Mouse (Mus musculus) cortical plate, adult 2 months (tissue): ENCODE data around the gene Tppp3. TPM values are rescaled to one million over a fixed set of nuclear protein-coding genes. Genes with fewer than 3 reads are reported as not detected.
A peak's percentile ranks its signal among the peaks of the same experiment; 100 is the strongest.

Experiments
- H3K27ac ChIP-seq: fragments of 200-500 bp; 2 replicates; pipeline ENCODE4 v1.5.1; 2012; ENCODE audit warnings: low read length, control low read depth, inconsistent platforms; ENCODE audit not compliant: insufficient read depth
- H3K4me1 ChIP-seq: fragments of 200-500 bp; 2 replicates; pipeline ENCODE4 v1.6.1; 2011; ENCODE audit warnings: low read length; ENCODE audit not compliant: control insufficient read depth, insufficient read depth
- H3K4me3 ChIP-seq: fragments of 200-500 bp; 2 replicates; pipeline ENCODE4 v1.5.1; 2011; ENCODE audit warnings: mild to moderate bottlenecking, low read length, control low read depth; ENCODE audit not compliant: insufficient read depth
- CTCF ChIP-seq: fragments of 200-500 bp; IDR thresholded peaks from 2 replicates; pipeline ENCODE4 v1.5.1; 2011; ENCODE audit warnings: mild to moderate bottlenecking, control low read depth, low read length; ENCODE audit not compliant: insufficient read depth; ENCODE audit errors: extremely low read depth
- POLR2A ChIP-seq: fragments of 200-500 bp; IDR thresholded peaks from 2 replicates; pipeline ENCODE4 v1.6.1; 2011; ENCODE audit warnings: mild to moderate bottlenecking, low read length, control low read depth; ENCODE audit not compliant: insufficient read depth; ENCODE audit errors: extremely low read depth
- polyA plus RNA-seq: library from polyadenylated mRNA; depleted of rRNA; stranded (reverse); fragments of >200 nt; gene quantifications from 2 replicates; pipeline ENCODE4 v1.2.3, GENCODE M21; 2012

Tppp3 gene
- polyA plus RNA-seq, 1 experiment = 93.2 TPM

- Histone ChIP-seq H3K27ac (no peak overlapping the region), H3K4me3 (no peak overlapping the region), H3K4me1 (no peaks in the 10 kb centered on the region)
- TF ChIP-seq CTCF (no peak), POLR2A (no peak)
Measured at GRCm38 (mm10) chr8:105489281-105489680, 18.0 kb upstream of the Tppp3 start.

- Histone ChIP-seq H3K4me3 (no peak overlapping the region), H3K4me1 (no peaks in the 10 kb centered on the region), H3K27ac (no peak overlapping the region)
- TF ChIP-seq POLR2A (no peak), CTCF (no peak)
Measured at GRCm38 (mm10) chr8:105488082-105488481, 16.8 kb upstream of the Tppp3 start.

- no peak overlapping the region for H3K4me3 ChIP-seq
- no peaks in the 10 kb centered on the region for H3K4me1 ChIP-seq
- TF ChIP-seq POLR2A = no peak
- peak; percentile 28; the same call in 1 of the 2 replicates for TF ChIP-seq CTCF
- no peak overlapping the region for H3K27ac ChIP-seq
Measured at GRCm38 (mm10) chr8:105484392-105484791, 13.1 kb upstream of the Tppp3 start.

- TF ChIP-seq CTCF (no peak), POLR2A (no peak)
- Histone ChIP-seq H3K27ac (no peak overlapping the region), H3K4me1 (no peaks in the 10 kb centered on the region), H3K4me3 (no peak overlapping the region)
Measured at GRCm38 (mm10) chr8:105484030-105484368, 12.7 kb upstream of the Tppp3 start.

GRCm38 (mm10) chr8:105483212-105484029, 12.1 kb upstream of the Tppp3 start:
- TF ChIP-seq POLR2A (no peak), CTCF (peak; percentile 32)
- H3K4me1 ChIP-seq = no peaks in the 10 kb centered on the region
- H3K4me3 ChIP-seq = no peak overlapping the region
- H3K27ac ChIP-seq = no peak overlapping the region

GRCm38 (mm10) chr8:105482123-105482522, 10.8 kb upstream of the Tppp3 start:
- H3K27ac ChIP-seq = no peak overlapping the region
- H3K4me3 ChIP-seq = no peak overlapping the region
- H3K4me1 ChIP-seq = no peaks in the 10 kb centered on the region
- TF ChIP-seq POLR2A = no peak
- no peak for TF ChIP-seq CTCF

GRCm38 (mm10) chr8:105481453-105481852, 10.1 kb upstream of the Tppp3 start:
- TF ChIP-seq CTCF (peak; percentile 55), POLR2A (no peak)

GRCm38 (mm10) chr8:105481013-105481412, 9.7 kb upstream of the Tppp3 start:
- TF ChIP-seq POLR2A (no peak), CTCF (no peak)
- no peak overlapping the region for H3K4me3 ChIP-seq
- H3K27ac ChIP-seq = no peak overlapping the region
- no peaks in the 10 kb centered on the region for H3K4me1 ChIP-seq

More at GRCm38 (mm10) chr8:105481453-105481852, 10.1 kb upstream of the Tppp3 start:
- H3K4me1 ChIP-seq = no peaks in the 10 kb centered on the region
- H3K27ac ChIP-seq = no peak overlapping the region
- no peak overlapping the region for H3K4me3 ChIP-seq

- H3K27ac ChIP-seq = no peak overlapping the region
- no peak overlapping the region for H3K4me3 ChIP-seq
- no peak for TF ChIP-seq CTCF
- no peak for TF ChIP-seq POLR2A
- H3K4me1 ChIP-seq = peaks cover 3% of the 10 kb centered on the region
Measured at GRCm38 (mm10) chr8:105477792-105478191, 6.5 kb upstream of the Tppp3 start.

GRCm38 (mm10) chr8:105476628-105477413, 5.5 kb upstream of the Tppp3 start:
- H3K27ac ChIP-seq = no peak overlapping the region
- H3K4me1 ChIP-seq = peaks cover 3% of the 10 kb centered on the region
- TF ChIP-seq CTCF = peak; percentile 55
- no peak for TF ChIP-seq POLR2A
- no peak overlapping the region for H3K4me3 ChIP-seq
